Mouse (Mus musculus) liver, postnatal 0 days (tissue): Measurements from ENCODE around the gene Srsf7.

ENCODE experiments used
- CTCF ChIP-seq: sonication (generic); IDR thresholded peaks from 2 replicates; pipeline ENCODE4 v1.5.1; 2016; ENCODE audit warnings: antibody characterized with exemption, low read depth
- EP300 ChIP-seq: IDR thresholded peaks from 2 replicates; pipeline ENCODE4 v1.6.1; 2016; ENCODE audit warnings: antibody characterized with exemption, low read depth, mild to moderate bottlenecking

DNA sequence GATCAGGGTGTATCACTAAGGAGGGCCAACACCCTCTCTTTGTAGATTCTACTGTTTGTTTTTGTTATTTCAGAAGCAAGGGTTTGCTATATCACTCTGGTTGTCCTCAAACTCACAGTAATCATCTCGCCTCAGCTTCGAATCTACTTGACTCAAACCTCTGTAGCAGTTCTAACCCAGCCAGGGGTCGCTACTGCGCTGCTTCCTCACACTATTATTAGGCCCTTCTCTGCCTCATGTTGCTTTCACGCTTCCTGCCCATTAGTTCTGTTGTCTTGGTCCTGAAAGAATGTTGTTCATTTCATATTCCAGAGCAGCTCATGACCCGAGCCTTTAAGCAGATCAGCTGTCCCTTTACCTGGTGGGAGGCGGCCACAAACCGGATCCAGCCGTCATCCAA, 34.5 kb upstream of the Srsf7 start:
- 0 out of 2 replicates have a peak, but pooled peaks have one; percentile 9 for TF ChIP-seq CTCF
- TF ChIP-seq EP300 = no peak
